Mouse (Mus musculus): ENCODE measurements at regions not wholly inside any gene's neighbourhood (a gene's known extent, or its start where the extent isn't known, plus 50 kb on each side); places are given as distances from the start of the nearest gene placed in this dataset. TPM values are rescaled to one million over a fixed set of nuclear protein-coding genes. Genes with fewer than 3 reads are reported as not detected.

DNA sequence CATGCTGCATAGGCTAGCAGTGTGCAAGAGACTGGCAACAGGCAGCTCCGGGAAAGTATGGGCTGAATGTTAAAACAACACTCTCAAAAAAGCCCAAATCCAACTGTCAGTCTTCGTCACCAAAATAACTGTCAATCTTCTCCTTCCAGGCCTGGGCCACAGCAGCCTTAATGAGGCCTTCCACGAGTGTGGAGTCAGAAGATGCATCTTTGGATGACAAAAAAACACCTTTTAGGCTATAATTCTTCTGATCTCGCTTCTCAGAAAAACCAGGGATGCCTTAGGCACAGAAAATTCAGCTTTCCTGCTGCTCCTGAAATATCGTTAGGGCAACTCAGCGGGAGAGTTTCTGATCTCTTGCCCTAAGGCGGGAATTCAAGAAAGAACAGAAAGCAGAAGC lies 82.2 kb upstream of the Zpld1 start:
- no peak overlapping the region for H3K27ac ChIP-seq (ENCODE audit: low read depth, low read length)
- no peaks in the 10 kb centered on the region for H3K4me1 ChIP-seq (replicated peaks; ENCODE audit: control insufficient read depth, insufficient read depth, low read length)
- 79% methylated on average over 7 of the region's 7 CpGs for WGBS
- no peaks in the 10 kb centered on the region for H3K9me3 ChIP-seq (ENCODE audit: control insufficient read depth, low read length)
- DNase-seq (ENCODE audit: low spot score), result no peak
- ATAC-seq (replicated peaks; ENCODE audit: low FRiP score), result no peak
- H3K36me3 ChIP-seq (ENCODE audit: control insufficient read depth, insufficient read depth, low read length), result no peaks in the 10 kb centered on the region
- no peaks in the 10 kb centered on the region for H3K27me3 ChIP-seq (replicated peaks; ENCODE audit: control insufficient read depth, insufficient read depth, low read length)
- no peak overlapping the region for H3K4me3 ChIP-seq (ENCODE audit: low read depth, low read length)
- no peak overlapping the region for H3K4me2 ChIP-seq
- no peak overlapping the region for H3K9ac ChIP-seq (ENCODE audit: low read depth, low read length)

DNA sequence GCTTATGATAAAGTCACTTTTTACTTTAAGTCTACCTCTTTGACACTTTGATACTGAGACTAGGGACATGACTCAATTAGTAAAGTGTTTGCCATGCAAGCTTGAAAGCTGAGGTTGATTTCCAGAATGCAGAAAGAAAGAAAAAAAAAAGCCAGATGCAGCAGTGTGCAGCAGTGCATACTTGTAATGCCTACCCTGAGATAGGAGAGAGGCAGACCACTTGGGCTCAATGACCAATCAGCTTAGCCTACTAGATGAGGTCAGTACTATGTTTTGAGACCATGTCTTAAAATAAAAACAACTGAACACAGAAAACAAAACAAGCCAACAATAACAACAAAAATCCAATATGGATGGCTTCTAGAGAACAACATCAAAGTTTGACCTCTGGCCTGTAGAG lies 81.4 kb upstream of the Zpld1 start:
- H3K4me2 ChIP-seq, result no peak overlapping the region
- DNase-seq (ENCODE audit: low spot score), result no peak

DNA sequence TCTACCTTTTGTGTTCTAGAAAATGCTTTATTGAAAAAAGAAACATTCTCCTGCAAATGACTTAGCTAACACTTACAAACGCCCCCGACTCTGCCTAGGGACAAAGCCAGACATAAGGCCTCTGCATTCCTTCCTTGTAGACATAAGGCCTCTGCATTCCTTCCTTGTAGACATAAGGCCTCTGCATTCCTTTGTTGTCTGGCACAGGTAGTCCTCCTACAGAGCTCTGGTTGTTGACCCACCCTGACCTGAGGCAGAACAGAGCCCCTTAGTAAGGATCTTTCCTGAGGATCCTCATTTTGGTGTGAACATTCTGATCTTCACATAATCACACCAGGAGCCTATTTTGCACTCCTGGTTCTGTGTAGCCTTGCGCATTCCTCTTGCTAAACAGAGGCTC lies 80.9 kb upstream of the Zpld1 start:
- Histone ChIP-seq H3K9me3 (ENCODE audit: control insufficient read depth, low read length) (no peaks in the 10 kb centered on the region), H3K36me3 (ENCODE audit: control insufficient read depth, insufficient read depth, low read length) (no peaks in the 10 kb centered on the region), H3K4me3 (ENCODE audit: low read depth, low read length) (no peak overlapping the region), H3K9ac (ENCODE audit: low read depth, low read length) (no peak overlapping the region), H3K27ac (ENCODE audit: low read depth, low read length) (no peak overlapping the region), H3K27me3 (replicated peaks; ENCODE audit: control insufficient read depth, insufficient read depth, low read length) (no peaks in the 10 kb centered on the region), H3K4me1 (replicated peaks; ENCODE audit: control insufficient read depth, insufficient read depth, low read length) (no peaks in the 10 kb centered on the region), H3K4me2 (no peak overlapping the region)
- 80% methylated on average over 3 of the region's 3 CpGs for WGBS
- DNase-seq (ENCODE audit: low spot score) (no peak), ATAC-seq (replicated peaks; ENCODE audit: low FRiP score) (no peak)

More for the DNA sequence above, 81.4 kb upstream of the Zpld1 start:
- Histone ChIP-seq H3K4me3 (ENCODE audit: low read depth, low read length) (no peak overlapping the region), H3K27ac (ENCODE audit: low read depth, low read length) (no peak overlapping the region), H3K27me3 (replicated peaks; ENCODE audit: control insufficient read depth, insufficient read depth, low read length) (no peaks in the 10 kb centered on the region), H3K4me1 (replicated peaks; ENCODE audit: control insufficient read depth, insufficient read depth, low read length) (no peaks in the 10 kb centered on the region), H3K9ac (ENCODE audit: low read depth, low read length) (no peak overlapping the region), H3K9me3 (ENCODE audit: control insufficient read depth, low read length) (no peaks in the 10 kb centered on the region), H3K36me3 (ENCODE audit: control insufficient read depth, insufficient read depth, low read length) (no peaks in the 10 kb centered on the region)
- no peak for ATAC-seq (replicated peaks; ENCODE audit: low FRiP score)

DNA sequence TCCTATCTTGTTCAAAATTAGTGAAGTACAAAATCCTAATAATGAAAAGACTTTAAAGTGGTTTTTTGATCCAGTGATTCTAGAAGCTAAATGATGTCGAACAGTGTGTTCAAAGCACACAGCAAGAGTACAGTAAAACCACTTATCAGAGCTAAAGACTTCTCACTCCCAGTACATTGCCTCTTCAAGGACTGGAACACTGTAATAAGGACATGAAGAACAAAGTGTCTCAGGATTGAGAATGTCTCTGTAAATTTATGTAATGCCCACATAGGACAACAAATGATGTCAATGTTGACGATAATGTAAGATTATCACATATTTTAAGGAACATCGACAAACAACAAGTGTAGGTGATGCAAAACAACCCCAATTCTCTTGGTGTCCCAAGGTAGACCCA lies 78.1 kb upstream of the Zpld1 start:
- 85% methylated on average over 3 of the region's 3 CpGs for WGBS
- H3K27ac ChIP-seq (ENCODE audit: low read depth, low read length), result no peak overlapping the region
- H3K9me3 ChIP-seq (ENCODE audit: control insufficient read depth, low read length), result no peaks in the 10 kb centered on the region
- ATAC-seq (replicated peaks; ENCODE audit: low FRiP score) (no peak), DNase-seq (ENCODE audit: low spot score) (no peak)
- no peaks in the 10 kb centered on the region for H3K4me1 ChIP-seq (replicated peaks; ENCODE audit: control insufficient read depth, insufficient read depth, low read length)
- H3K27me3 ChIP-seq (replicated peaks; ENCODE audit: control insufficient read depth, insufficient read depth, low read length), result no peaks in the 10 kb centered on the region
- no peaks in the 10 kb centered on the region for H3K36me3 ChIP-seq (ENCODE audit: control insufficient read depth, insufficient read depth, low read length)
- no peak overlapping the region for H3K4me3 ChIP-seq (ENCODE audit: low read depth, low read length)
- H3K4me2 ChIP-seq, result no peak overlapping the region
- H3K9ac ChIP-seq (ENCODE audit: low read depth, low read length), result no peak overlapping the region

DNA sequence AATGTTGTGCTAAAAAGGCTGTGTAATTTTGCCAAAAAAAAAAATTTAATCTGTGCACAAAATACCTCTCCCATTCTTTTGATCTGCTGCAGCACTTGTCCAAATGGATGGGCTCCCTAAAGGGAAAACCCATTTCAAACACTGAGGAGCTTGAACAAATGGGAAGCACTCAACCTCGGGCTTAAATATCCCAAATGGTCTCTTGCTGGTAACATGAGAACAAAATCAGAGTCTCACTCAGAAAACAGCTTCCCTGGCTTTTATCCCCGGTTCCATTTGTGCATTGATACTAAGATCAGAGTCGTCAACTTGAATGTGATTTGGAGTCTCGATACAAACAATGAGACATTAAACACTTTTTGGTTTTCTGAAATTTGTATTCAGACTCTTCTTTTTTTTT lies 59.9 kb upstream of the Zpld1 start:
- no peak for DNase-seq (ENCODE audit: low spot score)
- Histone ChIP-seq H3K9ac (ENCODE audit: low read depth, low read length) (no peak overlapping the region), H3K4me3 (ENCODE audit: low read depth, low read length) (no peak overlapping the region), H3K27ac (ENCODE audit: low read depth, low read length) (no peak overlapping the region), H3K9me3 (ENCODE audit: control insufficient read depth, low read length) (no peaks in the 10 kb centered on the region), H3K27me3 (replicated peaks; ENCODE audit: control insufficient read depth, insufficient read depth, low read length) (no peaks in the 10 kb centered on the region), H3K36me3 (ENCODE audit: control insufficient read depth, insufficient read depth, low read length) (no peaks in the 10 kb centered on the region), H3K4me2 (no peak overlapping the region), H3K4me1 (replicated peaks; ENCODE audit: control insufficient read depth, insufficient read depth, low read length) (no peaks in the 10 kb centered on the region)
- WGBS, result 56% methylated on average over 4 of the region's 4 CpGs
- no peak for ATAC-seq (replicated peaks; ENCODE audit: low FRiP score)

DNA sequence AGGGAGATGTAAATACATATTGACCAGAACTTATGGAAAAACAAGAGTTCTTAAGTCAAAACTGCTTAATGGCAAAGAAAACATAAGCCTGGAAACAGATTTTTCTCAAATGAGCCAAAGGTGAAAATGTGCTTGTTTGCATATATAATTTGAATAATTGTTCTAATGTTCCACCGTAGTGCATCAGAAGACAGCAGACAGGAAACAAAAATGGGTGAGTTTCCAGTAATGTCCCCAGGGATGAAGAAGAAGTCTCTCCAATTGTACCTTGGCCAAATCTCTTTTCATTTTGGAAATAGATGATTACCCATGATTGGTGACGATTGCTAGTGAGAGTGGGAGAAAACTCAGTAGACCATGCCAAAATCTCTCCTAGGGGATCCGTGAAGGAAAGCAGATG lies 58.3 kb upstream of the Zpld1 start:
- no peaks in the 10 kb centered on the region for H3K4me1 ChIP-seq (replicated peaks; ENCODE audit: control insufficient read depth, insufficient read depth, low read length)
- 84% methylated on average over 3 of the region's 3 CpGs for WGBS
- no peak for DNase-seq (ENCODE audit: low spot score)
- no peak for ATAC-seq (replicated peaks; ENCODE audit: low FRiP score)
- no peak overlapping the region for H3K9ac ChIP-seq (ENCODE audit: low read depth, low read length)
- no peak overlapping the region for H3K4me2 ChIP-seq
- no peaks in the 10 kb centered on the region for H3K36me3 ChIP-seq (ENCODE audit: control insufficient read depth, insufficient read depth, low read length)
- H3K4me3 ChIP-seq (ENCODE audit: low read depth, low read length), result no peak overlapping the region
- no peak overlapping the region for H3K27ac ChIP-seq (ENCODE audit: low read depth, low read length)
- H3K27me3 ChIP-seq (replicated peaks; ENCODE audit: control insufficient read depth, insufficient read depth, low read length), result no peaks in the 10 kb centered on the region
- no peaks in the 10 kb centered on the region for H3K9me3 ChIP-seq (ENCODE audit: control insufficient read depth, low read length)

Small RNAs in the stretch of these regions (microRNA-seq; reads per million reads assigned to microRNA genes)
- not detected for gene Mir5118 (ENCODE audit: borderline number of aligned reads)
